Mouse (Mus musculus) adrenal gland, adult 8-10 months (tissue): ENCODE results near the gene Gbf1. TPM values are rescaled to one million over a fixed set of nuclear protein-coding genes. Genes with fewer than 3 reads are reported as not detected.

Experiments
- DNase-seq: peaks from one replicate; pipeline ENCODE4 v3.0.0; 2022
- total RNA-seq, 4 experiments: library from RNA; stranded (reverse); gene quantifications; 2 replicates each; pipeline ENCODE4 v1.2.4; 2022

Gbf1 gene
- total RNA-seq, 4 experiments from 2014 or later: 81.0 to 101 (median 85.3) TPM

GRCm38 (mm10) chr19:46316846-46317545 is 164.7 kb downstream of the Gbf1 start:
- DNase-seq: peak; percentile 2

DNA sequence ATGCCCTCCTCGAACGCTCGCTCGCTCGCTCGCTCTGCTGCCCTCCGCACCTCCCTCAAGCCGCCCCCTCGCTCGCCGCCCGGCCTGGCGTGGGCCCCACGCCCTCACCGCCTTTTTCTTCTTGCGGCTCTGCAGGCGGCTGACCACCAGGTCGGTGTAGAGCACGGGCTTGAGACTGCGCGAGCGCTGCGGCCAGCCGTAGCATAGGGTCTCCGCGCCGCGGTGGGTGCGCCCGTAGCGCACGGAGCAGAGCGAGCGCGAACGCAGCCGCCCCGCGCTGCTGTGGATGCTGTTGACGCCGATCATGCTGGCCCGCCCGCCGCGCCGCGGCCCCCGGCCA is 165.2 kb downstream of the Gbf1 start:
- DNase-seq: peak; percentile 2

GRCm38 (mm10) chr19:46318031-46318471 is 165.7 kb downstream of the Gbf1 start:
- DNase-seq: peak; percentile 25

DNA sequence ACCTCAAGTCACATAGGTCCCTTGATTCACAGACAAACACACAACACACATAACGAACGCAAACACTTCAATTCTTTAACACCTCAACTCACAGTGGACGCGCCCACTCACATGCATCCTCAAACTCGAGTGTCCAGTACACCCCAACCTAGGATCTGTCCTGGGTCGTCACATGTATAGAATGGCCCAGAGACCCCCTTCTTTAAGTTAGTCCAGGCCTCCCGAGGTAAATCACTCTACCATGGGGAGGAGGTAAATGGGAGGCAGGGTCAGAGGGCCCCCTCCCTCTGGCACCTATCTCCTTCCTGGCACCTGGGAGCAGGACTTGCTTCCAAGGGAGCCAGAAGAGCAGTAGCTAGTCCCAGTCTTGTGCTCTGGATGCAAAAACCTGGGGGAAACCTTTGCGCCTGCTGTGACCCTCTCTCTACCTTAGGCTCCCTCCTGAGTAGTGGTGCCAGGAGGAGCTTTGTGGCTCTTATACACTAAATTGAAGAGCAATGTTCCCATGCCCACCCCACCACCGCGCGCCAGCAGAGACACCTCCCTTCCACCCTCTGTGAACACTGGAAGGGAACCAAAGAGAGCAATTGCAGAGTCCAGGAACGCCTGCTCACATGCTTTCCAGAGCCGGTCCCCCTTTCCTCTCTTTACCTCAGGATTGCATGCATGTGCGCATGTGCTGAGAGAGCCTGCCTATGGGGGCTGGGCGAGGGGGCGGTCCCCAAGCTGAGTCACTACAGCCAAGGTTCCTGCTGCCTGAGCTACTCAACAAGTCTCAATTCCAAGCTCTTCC is 166.5 kb downstream of the Gbf1 start:
- DNase-seq: peak; percentile 83

DNA sequence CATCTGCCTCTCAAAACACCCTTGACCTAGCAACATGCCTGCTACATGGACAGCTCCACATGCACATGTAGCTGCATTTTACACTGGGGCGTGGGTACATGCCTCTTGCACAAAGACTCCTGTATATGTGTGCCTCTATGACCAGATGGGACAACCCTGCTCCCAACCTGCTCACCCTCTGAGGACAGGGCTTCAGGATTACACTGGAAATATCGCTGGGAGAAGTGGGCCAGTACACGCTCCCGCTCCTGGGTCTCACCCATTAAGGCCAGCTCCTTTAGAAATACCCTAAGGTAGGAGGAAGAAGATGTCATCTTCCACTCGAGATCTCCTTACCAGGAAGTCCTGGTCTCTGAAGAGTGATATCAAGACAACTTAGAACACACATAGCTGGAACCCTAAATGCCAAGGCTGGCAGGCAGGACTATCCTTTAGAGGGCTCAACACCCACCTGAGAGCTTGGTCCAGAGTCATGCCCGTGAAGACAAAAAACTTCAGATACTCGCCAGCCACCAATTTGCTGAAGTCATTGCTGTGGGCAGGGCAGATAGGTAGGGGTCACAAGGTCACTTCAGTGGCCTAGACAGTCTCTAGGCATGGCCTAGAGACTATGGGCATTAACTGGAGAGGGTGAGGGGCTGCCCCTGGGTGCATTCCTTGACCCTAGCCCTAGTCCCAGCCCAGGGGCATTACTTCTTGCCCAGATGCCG is 167.9 kb downstream of the Gbf1 start:
- DNase-seq: peak; percentile 1

DNA sequence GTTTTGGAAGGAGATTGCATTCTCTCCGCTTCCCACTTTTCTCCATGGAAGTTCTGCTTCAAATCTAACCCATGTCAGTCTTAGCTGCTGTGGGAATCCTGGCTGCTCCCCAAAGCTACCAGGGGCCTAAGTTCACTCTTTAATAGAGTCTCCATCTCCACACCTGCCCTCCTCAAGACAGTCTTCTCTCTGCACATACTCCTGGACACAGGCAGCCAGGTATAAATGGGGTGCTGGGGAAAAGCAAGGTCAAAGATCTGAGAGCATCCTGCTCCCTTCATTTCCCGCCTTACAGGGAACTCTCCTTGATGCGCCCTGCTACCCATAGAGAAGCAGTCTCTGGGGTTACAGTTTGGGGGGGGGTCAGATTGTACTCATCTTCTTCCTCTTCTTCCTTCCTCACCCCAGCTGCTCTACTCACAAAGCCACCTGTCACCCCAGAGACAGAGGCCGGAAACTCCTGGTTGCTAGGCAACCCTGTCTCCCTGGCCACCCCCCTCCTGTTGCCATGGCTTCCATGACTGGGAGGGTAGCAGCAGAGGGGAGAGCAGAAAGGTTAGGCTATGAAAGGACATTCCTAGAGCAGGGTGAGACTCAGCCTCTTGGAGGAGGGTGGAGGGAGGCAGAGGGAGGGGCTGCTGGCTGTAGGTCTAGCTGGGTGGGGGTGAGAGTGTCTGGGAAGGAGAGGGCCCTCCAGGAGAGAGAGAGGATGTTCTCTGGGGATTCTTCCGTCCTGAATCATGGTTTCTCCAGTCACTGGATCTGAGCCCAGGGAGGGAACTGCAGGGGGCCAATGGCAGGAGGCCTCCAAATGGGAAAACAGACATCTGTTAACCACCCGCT is 169.0 kb downstream of the Gbf1 start:
- peak; percentile 0 for DNase-seq

- peak; percentile 3 for DNase-seq
Measured at GRCm38 (mm10) chr19:46322144-46322995, 170.1 kb downstream of the Gbf1 start.

DNA sequence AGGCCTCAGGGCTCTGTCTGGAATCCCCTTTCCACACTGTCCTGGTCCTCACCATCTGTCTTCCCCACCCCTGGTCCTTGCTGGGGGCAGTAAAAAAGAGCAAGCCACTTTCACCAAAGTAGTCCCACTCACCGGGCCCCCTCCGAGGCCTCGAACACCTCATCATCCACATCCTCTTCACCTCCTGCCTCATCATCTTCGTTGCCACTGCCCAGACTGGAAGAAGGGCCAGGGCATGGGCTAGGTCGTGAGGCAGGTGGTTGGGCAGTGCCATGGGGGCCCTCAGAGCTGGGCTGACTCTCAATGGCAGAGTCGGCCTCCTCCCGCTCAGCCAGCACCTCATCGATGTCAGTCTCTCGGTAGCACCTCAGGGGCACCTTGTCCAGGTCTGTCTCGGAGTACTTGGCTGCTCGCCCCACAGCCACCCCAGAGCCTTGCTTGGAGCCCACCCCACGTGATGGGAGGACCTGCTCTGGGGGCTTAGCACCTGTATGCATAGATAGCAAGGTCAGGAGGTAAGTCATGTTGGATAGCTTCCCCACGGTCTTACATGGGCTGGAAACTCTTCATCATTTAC is 170.8 kb downstream of the Gbf1 start:
- no peak for DNase-seq

DNA sequence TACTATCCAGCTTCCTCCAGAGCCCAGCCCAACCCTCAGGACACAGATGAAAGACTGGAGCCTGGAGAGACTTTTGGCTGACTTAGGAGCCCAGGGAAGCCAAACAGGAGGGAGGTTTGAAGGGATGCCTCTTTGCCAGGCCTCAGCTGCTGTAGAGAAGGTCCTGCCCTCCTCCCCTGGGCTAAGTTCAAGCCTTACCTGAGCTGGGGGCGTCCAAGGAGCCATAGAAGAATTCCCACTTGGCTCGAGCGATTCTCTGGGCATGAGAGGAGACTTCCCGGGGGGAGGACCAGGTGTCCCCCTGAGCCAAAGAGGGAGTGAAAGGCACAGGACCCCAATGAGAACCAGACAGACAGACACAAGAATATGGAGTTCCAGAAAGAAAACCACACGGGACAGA is 171.4 kb downstream of the Gbf1 start:
- no peak for DNase-seq

DNA sequence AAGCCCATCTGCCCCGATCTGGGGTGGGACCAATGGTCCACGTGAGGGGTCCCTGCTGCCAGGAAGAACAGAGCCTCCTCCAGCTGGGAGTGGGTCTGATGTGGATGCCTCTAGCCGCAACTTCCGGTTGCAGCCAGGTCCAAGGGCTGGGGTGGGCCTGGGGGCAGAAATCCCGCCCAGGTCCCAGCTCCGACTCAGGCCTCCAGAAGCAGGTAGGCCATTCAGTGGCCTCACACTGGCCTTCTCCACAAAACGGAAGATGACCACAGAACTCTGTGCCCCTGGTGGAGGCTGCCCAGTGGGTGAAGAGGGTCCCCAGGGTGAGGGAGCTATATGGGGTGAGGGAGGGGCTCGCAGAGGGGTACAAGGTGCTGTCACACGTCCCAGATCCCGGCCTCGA is 172.1 kb downstream of the Gbf1 start:
- no peak for DNase-seq

DNA sequence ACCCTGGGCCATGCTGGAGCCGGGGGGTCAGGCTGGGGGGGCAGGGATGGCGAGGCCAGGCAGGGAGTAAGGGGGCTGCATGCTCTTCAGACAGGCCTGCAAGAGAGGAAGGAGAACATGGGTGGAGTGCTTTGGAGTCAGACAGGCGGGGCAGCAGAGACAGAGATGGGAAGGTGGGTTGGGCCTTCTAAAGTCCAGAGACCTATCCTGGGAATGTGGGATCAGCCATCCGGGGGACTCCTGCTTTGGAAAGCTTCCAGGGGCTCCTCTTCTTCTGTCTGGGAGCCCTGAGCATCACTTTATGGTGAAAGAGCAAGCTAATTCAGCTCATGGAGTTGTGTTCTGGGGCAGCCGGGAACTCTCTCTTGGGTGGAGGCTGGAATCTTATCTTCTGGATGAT is 172.6 kb downstream of the Gbf1 start:
- DNase-seq: no peak

DNA sequence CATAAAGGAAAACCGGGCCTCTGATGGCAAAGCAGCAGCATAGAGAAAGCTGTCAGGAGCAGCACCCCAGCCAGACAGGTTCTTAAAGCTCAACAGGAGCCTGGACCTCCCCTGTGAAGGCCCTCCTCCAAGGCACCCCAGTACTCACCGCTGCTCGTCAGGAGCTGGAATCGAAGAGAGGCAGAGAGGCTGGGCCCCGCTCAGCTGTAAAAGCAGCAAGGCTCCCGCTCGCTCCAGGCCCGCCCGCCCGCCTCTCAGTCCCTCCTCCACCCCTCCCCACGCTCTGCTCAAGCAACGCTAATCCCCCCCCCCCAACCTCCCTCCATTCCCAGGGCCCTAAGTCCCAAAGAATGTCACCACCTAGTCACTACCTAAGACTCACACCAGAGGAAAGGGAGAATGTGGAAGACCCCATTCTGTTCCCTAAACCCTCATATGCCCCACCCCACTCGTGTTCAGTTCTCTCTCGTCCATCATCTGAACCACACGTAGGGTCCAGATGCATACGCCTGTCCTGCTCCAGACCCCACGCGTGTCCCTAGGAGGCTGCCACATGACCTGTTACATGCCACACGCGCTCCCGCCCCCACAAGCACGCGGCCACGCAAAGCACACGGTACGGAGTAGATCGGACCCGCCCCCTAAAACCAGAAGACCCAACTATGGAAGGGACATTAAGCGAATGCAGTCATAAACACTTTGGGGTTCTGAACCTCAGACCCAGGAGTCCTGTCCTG is 173.9 kb downstream of the Gbf1 start:
- DNase-seq: no peak

DNA sequence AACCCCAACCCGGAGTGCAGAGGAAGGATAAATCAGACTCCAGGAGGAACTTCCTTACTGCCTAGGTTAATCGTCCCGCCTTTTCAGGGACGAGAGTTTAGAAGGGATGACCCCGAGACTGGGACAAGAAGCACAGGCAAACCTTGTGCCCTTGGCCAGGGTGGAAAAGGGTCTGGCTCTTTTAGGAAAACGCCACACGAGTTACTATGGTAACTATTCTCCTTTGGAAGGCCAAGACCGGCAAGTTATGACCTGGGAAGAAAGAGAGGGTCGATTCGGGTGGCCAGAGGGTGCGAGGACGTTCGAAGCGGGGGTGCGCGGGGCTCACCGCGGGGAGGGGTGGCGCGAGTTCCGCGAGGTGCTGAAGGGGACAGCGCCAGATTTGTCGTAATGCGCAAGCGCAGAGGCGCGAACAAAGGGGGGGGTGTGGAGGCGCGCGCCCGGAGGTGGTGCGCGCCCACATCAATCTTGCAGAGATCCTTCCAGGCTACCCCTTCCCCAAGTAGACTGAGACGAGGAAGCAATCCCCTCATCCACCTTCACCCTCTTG is 174.5 kb downstream of the Gbf1 start, which contains the start of gene Psd:
Psd (minus strand) TSS at position 401 of the 550 bp plus-strand sequence.
- DNase-seq: no peak

GRCm38 (mm10) chr19:46327531-46328064 is 175.3 kb downstream of the Gbf1 start:
- DNase-seq: no peak

- peak; percentile 94 for DNase-seq
Measured at GRCm38 (mm10) chr19:46328081-46329030, 176.0 kb downstream of the Gbf1 start, which contains the start of gene Fbxl15. Gene Fbxl15 (plus strand): TSS chr19:46328184.

DNA sequence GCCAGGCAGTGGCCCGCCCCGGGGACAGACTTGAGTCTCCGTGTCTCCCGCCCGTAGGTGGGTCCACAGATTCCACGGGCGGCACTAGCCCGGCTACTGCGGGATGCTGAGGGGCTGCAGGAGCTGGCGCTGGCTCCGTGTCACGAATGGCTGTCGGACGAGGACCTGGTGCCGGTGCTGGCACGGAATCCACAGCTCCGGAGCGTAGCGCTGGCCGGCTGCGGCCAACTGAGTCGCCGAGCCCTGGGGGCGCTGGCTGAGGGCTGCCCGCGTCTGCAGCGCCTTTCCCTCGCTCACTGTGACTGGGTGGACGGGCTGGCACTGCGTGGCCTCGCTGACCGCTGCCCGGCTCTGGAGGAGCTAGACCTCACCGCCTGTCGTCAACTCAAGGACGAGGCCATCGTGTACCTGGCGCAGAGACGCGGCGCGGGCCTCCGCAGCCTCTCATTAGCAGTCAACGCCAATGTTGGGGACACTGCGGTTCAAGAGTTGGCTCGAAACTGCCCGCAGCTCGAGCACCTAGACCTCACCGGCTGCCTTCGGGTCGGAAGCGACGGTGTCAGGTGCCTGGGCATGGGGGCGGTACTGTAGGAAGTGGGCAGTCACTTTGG is 176.8 kb downstream of the Gbf1 start:
- DNase-seq: no peak

DNA sequence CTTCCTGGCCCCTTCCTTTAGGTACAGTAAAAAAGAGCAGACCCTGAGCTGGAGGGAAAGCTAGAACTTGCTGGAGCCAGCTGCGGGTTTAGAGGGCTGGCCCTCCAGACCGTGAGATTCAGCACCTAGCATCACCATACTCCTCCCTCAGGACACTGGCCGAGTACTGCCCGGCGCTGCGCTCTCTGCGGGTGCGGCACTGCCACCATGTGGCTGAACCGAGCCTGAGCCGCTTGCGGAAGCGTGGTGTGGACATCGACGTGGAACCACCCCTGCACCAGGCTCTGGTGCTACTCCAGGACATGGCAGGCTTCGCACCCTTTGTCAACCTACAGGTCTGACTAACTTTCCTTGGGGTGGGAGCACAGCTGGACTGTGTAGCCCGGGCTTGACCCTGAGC is 177.6 kb downstream of the Gbf1 start:
- peak; percentile 79 for DNase-seq

DNA sequence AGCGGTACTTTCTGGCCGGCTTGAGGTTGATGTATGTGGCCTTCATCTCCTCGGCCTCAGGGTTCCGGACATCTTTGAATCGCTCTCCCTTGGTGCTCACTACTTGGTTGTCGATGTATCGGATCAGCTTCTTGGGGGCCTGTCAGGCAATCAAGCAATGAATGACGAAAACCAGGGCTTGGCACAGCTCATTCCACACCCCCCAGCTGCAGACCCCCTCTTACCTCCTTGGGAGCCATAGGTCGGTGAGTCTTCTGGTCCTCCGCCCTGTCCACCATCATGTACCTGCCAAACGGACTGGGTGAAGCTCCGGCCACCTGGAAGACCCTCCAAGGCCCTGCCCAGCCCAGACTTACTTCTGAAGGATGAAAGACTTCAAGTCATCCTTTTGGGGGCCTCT is 178.4 kb downstream of the Gbf1 start:
- DNase-seq: no peak
